Mouse (Mus musculus): Measurements from ENCODE around the gene Gabbr2.

Gene Gabbr2

GRCm38 (mm10) chr4:46618196-46618817, 373.4 kb downstream of the Gabbr2 start:
- in situ Hi-C loops (cut with MboI, MseI) = loop anchor here (10.0 kb wide), 1 partner anchor 426 kb away; no protein-coding TSS in a partner anchor

- in situ Hi-C loops (cut with MboI, MseI) = loop anchor here (10.0 kb wide), 1 partner anchor 427 kb away; no protein-coding TSS in a partner anchor
These were observed 374.3 kb downstream of the Gabbr2 start for GRCm38 (mm10) chr4:46617408-46617807.

GRCm38 (mm10) chr4:46614641-46615040, 377.0 kb downstream of the Gabbr2 start:
- in situ Hi-C loops (cut with MboI, MseI) = loop anchor here (5.0 to 10.0 kb wide), 2 partner anchors 33 to 430 kb away; no protein-coding TSS in a partner anchor

- in situ Hi-C loops (cut with MboI, MseI) = loop anchor here (5.0 to 10.0 kb wide), 2 partner anchors 34 to 431 kb away; no protein-coding TSS in a partner anchor
These were observed 378.1 kb downstream of the Gabbr2 start for GRCm38 (mm10) chr4:46613618-46614017.
